Mouse (Mus musculus) spleen, adult 2 months (tissue): ENCODE data around the gene Egflam.

Source experiments
- CTCF ChIP-seq: fragments of 200-500 bp; IDR thresholded peaks from 2 replicates; pipeline ENCODE4 v1.5.1; 2011; ENCODE audit warnings: mild to moderate bottlenecking, inconsistent platforms; ENCODE audit not compliant: insufficient read depth, insufficient read length, insufficient replicate concordance; ENCODE audit errors: extremely low read depth
- POLR2A ChIP-seq: fragments of 200-500 bp; IDR thresholded peaks from 2 replicates; pipeline ENCODE4 v1.6.1; 2011; ENCODE audit warnings: low read depth, low read length, inconsistent platforms

GRCm38 (mm10) chr15:7290003-7290402 lies 108.2 kb downstream of the Egflam start:
- no peak for TF ChIP-seq CTCF
- TF ChIP-seq POLR2A = no peak
